Mouse (Mus musculus) R1 (cell line): ENCODE data around the gene Thap12.

ENCODE experiments used
- DNase-seq: peaks from one replicate; pipeline ENCODE4 v3.0.0-alpha.2; 2018; ENCODE audit warnings: low read depth, low spot score

Thap12 gene

GRCm38 (mm10) chr7:98756556-98756955 is 53.7 kb downstream of the Thap12 start:
- DNase-seq: no peak

- no peak for DNase-seq
These were observed 57.2 kb downstream of the Thap12 start for GRCm38 (mm10) chr7:98760126-98760525.

GRCm38 (mm10) chr7:98763911-98764310 is 61.0 kb downstream of the Thap12 start:
- no peak for DNase-seq

- no peak for DNase-seq
These were observed 64.4 kb downstream of the Thap12 start for GRCm38 (mm10) chr7:98767261-98767660.
